Mouse (Mus musculus) kidney, postnatal 4 days (tissue): Measurements from ENCODE around the gene Gm29797.

Experiments
- DNase-seq, 2 experiments: peaks; one replicate each; pipeline ENCODE4 v3.0.0; 2021; ENCODE audit warnings: mixed read lengths in 2 of 2

Gm29797 gene

GRCm38 (mm10) chr2:181673501-181673900, 16.7 kb downstream of the Gm29797 start:
- no peak for DNase-seq

GRCm38 (mm10) chr2:181674934-181675333, 18.1 kb downstream of the Gm29797 start:
- DNase-seq = no peak

GRCm38 (mm10) chr2:181675454-181675853, 18.6 kb downstream of the Gm29797 start:
- peak; percentile 78 to 86 for DNase-seq

- peak; percentile 63 to 68 for DNase-seq
These were observed 19.6 kb downstream of the Gm29797 start for GRCm38 (mm10) chr2:181676424-181676823.

GRCm38 (mm10) chr2:181677096-181677754, 20.4 kb downstream of the Gm29797 start:
- peak; percentile 35 to 59 for DNase-seq

- peak in 1 of 2 experiments; percentile 47 for DNase-seq
These were observed 20.9 kb downstream of the Gm29797 start for GRCm38 (mm10) chr2:181677755-181678098.

- peak; percentile 78 to 88 for DNase-seq
These were observed 21.9 kb downstream of the Gm29797 start for GRCm38 (mm10) chr2:181678780-181679179.

GRCm38 (mm10) chr2:181679951-181680715, 23.3 kb downstream of the Gm29797 start, which contains the start of gene Tcea2:
TSS of gene Tcea2 (plus strand) at chr2:181680310.
- DNase-seq = peak; percentile 78 to 87

GRCm38 (mm10) chr2:181680716-181681117, 23.9 kb downstream of the Gm29797 start:
- peak in 1 of 2 experiments; percentile 24 for DNase-seq

- no peak for DNase-seq
These were observed 25.1 kb downstream of the Gm29797 start for GRCm38 (mm10) chr2:181681978-181682377.

GRCm38 (mm10) chr2:181683381-181683780, 26.5 kb downstream of the Gm29797 start:
- DNase-seq = no peak

GRCm38 (mm10) chr2:181684713-181685112, 27.9 kb downstream of the Gm29797 start:
- no peak for DNase-seq

- DNase-seq = no peak
These were observed 28.9 kb downstream of the Gm29797 start for GRCm38 (mm10) chr2:181685686-181686085.

- no peak for DNase-seq
These were observed 30.8 kb downstream of the Gm29797 start for GRCm38 (mm10) chr2:181687586-181687985.

- DNase-seq = no peak
These were observed 32.8 kb downstream of the Gm29797 start for GRCm38 (mm10) chr2:181689466-181690160.

- no peak for DNase-seq
These were observed 34.2 kb downstream of the Gm29797 start for GRCm38 (mm10) chr2:181691083-181691482.

- no peak for DNase-seq
These were observed 34.7 kb downstream of the Gm29797 start for GRCm38 (mm10) chr2:181691571-181691970.

- DNase-seq = no peak
These were observed 35.5 kb downstream of the Gm29797 start for GRCm38 (mm10) chr2:181692304-181692703.

- peak; percentile 83 to 88 for DNase-seq
These were observed 36.8 kb downstream of the Gm29797 start, which contains the start of gene Rgs19 for GRCm38 (mm10) chr2:181693339-181694280. TSS of gene Rgs19 (minus strand) at chr2:181693977.

- no peak for DNase-seq
These were observed 37.7 kb downstream of the Gm29797 start for GRCm38 (mm10) chr2:181694581-181694980.

GRCm38 (mm10) chr2:181695776-181696175, 38.9 kb downstream of the Gm29797 start:
- DNase-seq = no peak

GRCm38 (mm10) chr2:181696801-181697420, 40.1 kb downstream of the Gm29797 start:
- no peak for DNase-seq
